Mouse (Mus musculus) hindbrain, postnatal 0 days (tissue): ENCODE results near the gene Tlk1. TPM values are rescaled to one million over a fixed set of nuclear protein-coding genes. Genes with fewer than 3 reads are reported as not detected.

Source experiments
- ATAC-seq: fragments of 200-750 bp; cut with Nextera tagmentation; 2 replicates; pipeline ENCODE4 v1.8.0; 2017; ENCODE audit warnings: mild to moderate bottlenecking, moderate TSS enrichment, moderate library complexity
- DNase-seq: peaks from one replicate; pipeline ENCODE4 v3.0.0-alpha.2; 2015; ENCODE audit warnings: low spot score
- H3K27ac ChIP-seq: fragments of 300-500 bp; sonication (generic); 2 replicates; pipeline ENCODE4 v1.5.1; 2014; ENCODE audit warnings: mild to moderate bottlenecking
- H3K27me3 ChIP-seq: fragments of 300-500 bp; sonication (generic); 2 replicates; pipeline ENCODE4 v1.6.1; 2014; ENCODE audit warnings: low read length, mixed read lengths; ENCODE audit not compliant: insufficient read depth
- H3K36me3 ChIP-seq: fragments of 300-500 bp; sonication (generic); 2 replicates; pipeline ENCODE4 v1.6.1; 2014; ENCODE audit warnings: low read length, mixed read lengths; ENCODE audit not compliant: insufficient read depth
- H3K4me1 ChIP-seq: fragments of 300-500 bp; sonication (generic); 2 replicates; pipeline ENCODE4 v1.6.1; 2014; ENCODE audit warnings: antibody characterized with exemption, low read length, mixed read lengths; ENCODE audit not compliant: insufficient read depth
- H3K4me2 ChIP-seq: fragments of 300-500 bp; sonication (generic); 2 replicates; pipeline ENCODE4 v1.6.1; 2014; ENCODE audit warnings: low read depth, mild to moderate bottlenecking, low read length, moderate library complexity, mixed read lengths
- H3K4me3 ChIP-seq: fragments of 300-500 bp; sonication (generic); 2 replicates; pipeline ENCODE4 v1.5.1; 2014; ENCODE audit warnings: low read length
- H3K9ac ChIP-seq: fragments of 300-500 bp; sonication (generic); replicated peaks from 2 replicates; pipeline ENCODE4 v1.6.1; 2014; ENCODE audit warnings: mild to moderate bottlenecking, low read length, moderate library complexity, mixed read lengths
- H3K9me3 ChIP-seq: fragments of 300-500 bp; sonication (generic); 2 replicates; pipeline ENCODE4 v1.6.1; 2016; ENCODE audit warnings: low read length, mixed read lengths
- CTCF ChIP-seq: IDR thresholded peaks from 2 replicates; pipeline ENCODE4 v1.5.1; 2016; ENCODE audit warnings: antibody characterized with exemption, control low read depth, low read depth
- WGBS: fragments of 180-500 bp; shearing (Covaris S2); extraction: QIAGEN DNeasy Blood & Tissue Kit; methylation state at CpG from one replicate; pipeline ENCODE4 v1.1.7; 2014; 5-methylcytosine and 5-hydroxymethylcytosine counted together
- polyA plus RNA-seq: library from polyadenylated mRNA; unstranded; fragments of >200 nt; fragmentation: Nextera tagmentation; extraction: Ambion mirVana; gene quantifications from 2 replicates; pipeline ENCODE4 v1.2.1, GENCODE M21; 2015
- total RNA-seq: library from RNA; depleted of rRNA; stranded (reverse); fragments of >200 nt; gene quantifications from 2 replicates; pipeline ENCODE4 v1.2.3, GENCODE M21; 2014

Gene Tlk1
- total and polyA plus RNA-seq, 2 experiments from 2014 or later, result 17.3 to 27.0 TPM

DNA sequence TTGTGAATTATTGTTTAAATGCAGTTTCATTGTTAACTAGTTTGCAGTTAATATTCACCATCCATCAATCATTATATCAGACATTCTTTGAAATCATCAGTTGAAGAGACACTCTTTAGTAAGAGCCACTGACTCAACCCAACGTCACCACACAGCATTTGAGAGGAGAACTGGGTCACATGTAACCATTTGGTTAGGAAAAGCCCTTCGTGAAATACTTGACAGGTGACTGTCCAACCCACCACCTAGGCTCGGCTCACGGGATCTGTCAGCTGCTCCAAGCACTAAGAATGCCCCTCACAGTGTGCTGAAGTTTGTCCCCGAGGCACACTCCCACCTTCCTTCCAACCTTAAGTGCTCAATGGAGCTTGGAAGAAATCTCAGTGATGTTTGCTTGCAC, 37.4 kb upstream of the Tlk1 start:
- no peak for ATAC-seq
- H3K4me1 ChIP-seq, result no peaks in the 10 kb centered on the region
- no peak overlapping the region for H3K4me3 ChIP-seq
- no peak overlapping the region for H3K4me2 ChIP-seq
- no peak for TF ChIP-seq CTCF
- no peaks in the 10 kb centered on the region for H3K9me3 ChIP-seq
- H3K27me3 ChIP-seq, result no peaks in the 10 kb centered on the region
- 82% methylated on average over 5 of the region's 5 CpGs for WGBS
- no peak overlapping the region for H3K9ac ChIP-seq
- no peak for DNase-seq
- no peak overlapping the region for H3K27ac ChIP-seq
- no peaks in the 10 kb centered on the region for H3K36me3 ChIP-seq

DNA sequence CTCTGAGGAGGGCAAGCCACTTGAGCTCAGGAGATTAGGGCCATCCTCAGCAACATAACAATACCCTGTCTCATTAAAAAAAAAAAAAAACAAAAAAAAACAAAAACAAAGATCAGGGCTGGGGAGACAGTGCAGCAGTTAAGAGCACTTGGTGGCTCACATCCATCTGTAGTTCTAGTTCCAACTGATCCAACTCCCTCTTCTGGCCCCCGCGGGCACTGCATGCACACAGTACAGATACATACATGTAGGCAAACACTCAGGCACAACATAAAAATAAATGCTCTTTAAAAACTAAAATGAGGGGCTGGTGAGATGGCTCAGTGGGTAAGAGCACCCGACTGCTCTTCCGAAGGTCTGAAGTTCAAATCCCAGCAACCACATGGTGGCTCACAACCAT, 34.2 kb upstream of the Tlk1 start:
- Histone ChIP-seq H3K4me3 (no peak overlapping the region), H3K9ac (no peak overlapping the region), H3K27me3 (no peaks in the 10 kb centered on the region), H3K4me1 (no peaks in the 10 kb centered on the region), H3K9me3 (no peaks in the 10 kb centered on the region), H3K4me2 (no peak overlapping the region), H3K27ac (no peak overlapping the region), H3K36me3 (no peaks in the 10 kb centered on the region)
- DNase-seq (no peak), ATAC-seq (no peak)
- peak; percentile 19; the same call in 1 of the 2 replicates for TF ChIP-seq CTCF
- 94% methylated on average over 4 of the region's 4 CpGs for WGBS

DNA sequence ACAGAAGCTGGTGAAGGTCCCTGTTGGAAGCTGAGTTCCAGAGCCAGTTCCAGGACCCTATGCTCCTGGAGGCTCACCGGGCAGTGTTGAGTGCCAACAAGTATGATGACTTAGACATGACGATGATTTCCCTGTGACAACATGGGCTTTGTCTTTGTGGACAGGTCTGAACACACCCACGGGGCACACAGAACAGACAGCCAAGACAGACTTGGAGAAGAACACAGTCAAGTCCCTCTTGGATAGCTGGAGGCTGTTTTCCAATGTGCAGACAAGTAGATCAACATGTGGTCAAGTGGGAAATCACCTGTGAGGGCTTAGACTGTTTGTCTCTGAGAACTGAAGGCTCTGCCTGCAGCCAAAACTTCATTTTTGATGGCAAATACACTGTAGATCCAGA, 31.4 kb upstream of the Tlk1 start:
- no peak for DNase-seq
- Histone ChIP-seq H3K9me3 (no peaks in the 10 kb centered on the region), H3K27ac (no peak overlapping the region), H3K4me1 (no peaks in the 10 kb centered on the region), H3K36me3 (no peaks in the 10 kb centered on the region), H3K27me3 (no peaks in the 10 kb centered on the region), H3K9ac (no peak overlapping the region), H3K4me3 (no peak overlapping the region), H3K4me2 (no peak overlapping the region)
- WGBS, result 89% methylated on average over 3 of the region's 3 CpGs
- TF ChIP-seq CTCF, result no peak
- ATAC-seq, result no peak

DNA sequence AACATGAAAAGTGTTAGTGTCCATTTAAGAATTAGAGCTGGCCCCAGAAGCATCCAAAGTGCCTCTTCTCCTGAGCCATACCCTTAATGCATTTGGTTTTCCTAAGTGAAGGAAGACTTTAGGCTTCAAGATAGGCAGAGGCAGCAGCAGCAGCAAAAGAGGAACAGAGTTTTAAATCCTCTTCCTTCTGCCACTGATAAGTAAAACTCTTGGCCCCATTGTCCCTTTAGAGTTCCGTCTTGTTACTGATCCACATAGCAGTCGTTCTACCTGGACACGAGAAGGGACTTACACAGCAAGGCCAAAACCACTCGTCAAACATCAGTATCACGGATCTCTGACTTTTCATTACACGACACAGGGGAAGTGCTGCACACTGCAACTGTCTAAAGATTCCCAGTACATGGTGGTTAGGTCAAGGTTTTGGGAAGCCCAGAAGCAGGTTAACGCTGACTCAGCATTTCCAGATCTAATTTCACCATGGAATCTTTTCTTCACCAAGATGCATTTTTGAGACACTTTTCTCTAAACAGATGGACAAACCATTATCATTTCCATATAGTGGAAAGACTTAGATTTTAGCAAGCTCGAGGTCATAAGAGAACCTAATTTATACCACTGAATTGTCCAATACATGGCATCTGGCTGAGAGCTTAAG, 28.8 kb upstream of the Tlk1 start:
- Histone ChIP-seq H3K36me3 (no peaks in the 10 kb centered on the region), H3K4me3 (no peak overlapping the region), H3K9me3 (no peaks in the 10 kb centered on the region), H3K4me2 (no peak overlapping the region), H3K27ac (no peak overlapping the region), H3K4me1 (no peaks in the 10 kb centered on the region), H3K9ac (no peak overlapping the region), H3K27me3 (no peaks in the 10 kb centered on the region)
- ATAC-seq, result no peak
- DNase-seq, result no peak
- WGBS, result 93% methylated on average over 8 of the region's 8 CpGs
- no peak for TF ChIP-seq CTCF

DNA sequence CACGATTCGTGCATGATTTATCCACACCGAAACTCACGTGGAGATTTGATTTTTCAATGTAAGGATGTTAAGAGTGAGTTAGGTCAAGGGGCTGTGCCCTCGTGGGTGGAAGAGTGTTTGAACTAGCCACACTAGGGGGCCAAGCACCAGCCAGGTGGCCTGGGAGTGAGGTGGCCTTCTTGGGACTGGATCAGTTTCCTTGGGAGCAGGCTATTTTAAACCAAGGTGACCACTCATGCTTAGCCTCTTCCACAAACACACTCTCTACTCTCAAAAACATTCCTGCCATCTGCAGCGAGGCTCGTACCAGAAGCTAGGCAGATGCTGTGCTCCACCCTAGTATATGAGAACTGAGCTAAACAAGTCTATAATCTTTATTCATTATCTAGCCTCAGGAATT, 27.8 kb upstream of the Tlk1 start:
- H3K4me3 ChIP-seq, result no peak overlapping the region
- no peak for DNase-seq
- no peak overlapping the region for H3K27ac ChIP-seq
- no peaks in the 10 kb centered on the region for H3K4me1 ChIP-seq
- ATAC-seq, result no peak
- H3K9ac ChIP-seq, result no peak overlapping the region
- TF ChIP-seq CTCF, result no peak
- no peaks in the 10 kb centered on the region for H3K9me3 ChIP-seq
- no peaks in the 10 kb centered on the region for H3K27me3 ChIP-seq
- no peaks in the 10 kb centered on the region for H3K36me3 ChIP-seq
- 60% methylated on average over 7 of the region's 7 CpGs for WGBS
- H3K4me2 ChIP-seq, result peak overlapping the region; percentile 49; the same call in 1 of the 2 replicates

DNA sequence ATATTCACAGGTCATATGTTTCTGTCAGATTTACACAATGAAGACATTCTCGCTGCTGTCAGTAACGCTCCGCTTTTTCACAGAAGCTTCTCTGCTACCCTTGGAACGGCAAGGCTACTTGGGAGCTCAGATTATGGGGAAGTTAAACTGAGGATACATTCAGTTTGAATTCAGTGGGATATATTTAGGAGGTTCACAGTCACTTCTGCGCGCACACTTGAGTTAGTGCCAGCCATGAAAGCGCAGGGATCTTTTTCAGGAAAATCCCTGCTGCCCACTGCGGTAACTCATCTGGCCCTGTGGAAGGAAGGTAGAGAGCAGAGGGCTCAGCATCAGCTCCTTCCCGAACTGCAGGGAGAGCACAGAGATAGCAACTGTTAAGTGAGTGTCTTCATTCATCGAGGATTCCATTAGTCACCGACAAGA, 27.3 kb upstream of the Tlk1 start:
- Histone ChIP-seq H3K9ac (peak overlapping the region; percentile 40; the same call in 1 of the 2 replicates), H3K36me3 (no peaks in the 10 kb centered on the region), H3K4me3 (peak overlapping the region; percentile 18), H3K4me1 (no peaks in the 10 kb centered on the region), H3K27ac (no peak overlapping the region; the same call in 1 of the 2 replicates), H3K27me3 (no peaks in the 10 kb centered on the region), H3K9me3 (no peaks in the 10 kb centered on the region), H3K4me2 (peak overlapping the region; percentile 49)
- DNase-seq (peak; percentile 19), ATAC-seq (0 out of 2 replicates have a peak, but pooled peaks have one; percentile 7)
- 26% methylated on average over 11 of the region's 11 CpGs for WGBS
- no peak for TF ChIP-seq CTCF

DNA sequence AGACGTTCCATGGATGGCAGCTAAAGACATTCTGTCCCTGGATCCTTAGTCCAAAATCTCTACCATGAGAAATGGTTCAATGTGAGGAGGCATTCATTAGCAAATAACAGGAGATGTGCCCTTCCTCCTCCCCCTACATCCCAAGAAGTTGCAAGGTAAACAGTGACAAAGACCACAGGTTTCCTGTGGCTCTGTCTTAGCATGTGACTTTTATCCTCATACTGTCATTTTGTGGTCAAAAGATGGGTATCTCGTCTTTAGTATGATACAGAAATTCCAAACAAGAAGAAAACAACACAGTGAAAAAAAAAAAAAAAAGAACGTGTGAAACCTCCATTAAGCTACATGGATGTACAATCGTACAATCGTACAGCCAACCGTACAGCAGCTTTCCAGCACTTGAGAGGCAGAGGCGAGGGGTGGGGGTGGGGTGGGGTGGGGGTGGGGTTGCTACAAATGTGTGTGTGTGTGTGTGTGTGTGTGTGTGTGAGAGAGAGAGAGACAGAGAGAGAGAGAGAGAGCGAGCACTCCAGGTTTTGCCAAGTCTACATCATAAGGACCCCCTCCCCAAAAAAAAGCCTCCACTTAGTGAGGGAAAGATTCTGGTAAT, 26.8 kb upstream of the Tlk1 start:
- H3K4me3 ChIP-seq, result peak overlapping the region; percentile 18
- DNase-seq, result no peak
- 0 out of 2 replicates have a peak, but pooled peaks have one; percentile 27 for ATAC-seq
- H3K27ac ChIP-seq, result no peak overlapping the region
- H3K4me2 ChIP-seq, result peak overlapping the region; percentile 49
- H3K9ac ChIP-seq, result peak overlapping the region; percentile 40; the same call in 1 of the 2 replicates
- 37% methylated on average over 8 of the region's 8 CpGs for WGBS
- H3K9me3 ChIP-seq, result no peaks in the 10 kb centered on the region
- TF ChIP-seq CTCF, result no peak
- no peaks in the 10 kb centered on the region for H3K4me1 ChIP-seq
- no peaks in the 10 kb centered on the region for H3K27me3 ChIP-seq
- H3K36me3 ChIP-seq, result no peaks in the 10 kb centered on the region
